Mouse (Mus musculus): ENCODE results near the gene Setdb1. TPM values are rescaled to one million over a fixed set of nuclear protein-coding genes. Genes with fewer than 3 reads are reported as not detected.
A peak's percentile ranks its signal among the peaks of the same experiment; 100 is the strongest.

Setdb1 gene
- total RNA-seq, 1 experiment from 2014 or later: 22.6 TPM

DNA sequence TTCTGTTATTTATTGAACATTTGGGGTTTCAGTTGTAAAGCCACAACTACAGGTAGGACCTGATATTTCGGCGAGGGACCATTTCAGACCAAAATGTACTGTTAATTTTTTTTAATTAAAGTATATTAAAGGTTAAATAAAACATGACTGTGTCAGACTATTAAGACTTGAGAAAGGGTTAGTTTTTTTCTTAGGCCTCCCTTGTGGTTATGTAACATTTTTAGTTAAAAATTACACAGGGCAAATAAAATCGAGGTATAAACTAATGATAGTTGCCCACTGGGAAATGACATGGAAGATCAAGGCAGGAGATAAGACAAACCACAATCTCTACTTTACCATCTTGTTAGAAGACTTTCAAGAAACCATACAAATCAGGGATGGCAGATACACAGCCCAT lies 33.6 kb downstream of the Setdb1 start:
- no peak for ATAC-seq (replicated peaks; ENCODE audit: insufficient number of reproducible peaks, low FRiP score, low TSS enrichment, poor library complexity, severe bottlenecking)

DNA sequence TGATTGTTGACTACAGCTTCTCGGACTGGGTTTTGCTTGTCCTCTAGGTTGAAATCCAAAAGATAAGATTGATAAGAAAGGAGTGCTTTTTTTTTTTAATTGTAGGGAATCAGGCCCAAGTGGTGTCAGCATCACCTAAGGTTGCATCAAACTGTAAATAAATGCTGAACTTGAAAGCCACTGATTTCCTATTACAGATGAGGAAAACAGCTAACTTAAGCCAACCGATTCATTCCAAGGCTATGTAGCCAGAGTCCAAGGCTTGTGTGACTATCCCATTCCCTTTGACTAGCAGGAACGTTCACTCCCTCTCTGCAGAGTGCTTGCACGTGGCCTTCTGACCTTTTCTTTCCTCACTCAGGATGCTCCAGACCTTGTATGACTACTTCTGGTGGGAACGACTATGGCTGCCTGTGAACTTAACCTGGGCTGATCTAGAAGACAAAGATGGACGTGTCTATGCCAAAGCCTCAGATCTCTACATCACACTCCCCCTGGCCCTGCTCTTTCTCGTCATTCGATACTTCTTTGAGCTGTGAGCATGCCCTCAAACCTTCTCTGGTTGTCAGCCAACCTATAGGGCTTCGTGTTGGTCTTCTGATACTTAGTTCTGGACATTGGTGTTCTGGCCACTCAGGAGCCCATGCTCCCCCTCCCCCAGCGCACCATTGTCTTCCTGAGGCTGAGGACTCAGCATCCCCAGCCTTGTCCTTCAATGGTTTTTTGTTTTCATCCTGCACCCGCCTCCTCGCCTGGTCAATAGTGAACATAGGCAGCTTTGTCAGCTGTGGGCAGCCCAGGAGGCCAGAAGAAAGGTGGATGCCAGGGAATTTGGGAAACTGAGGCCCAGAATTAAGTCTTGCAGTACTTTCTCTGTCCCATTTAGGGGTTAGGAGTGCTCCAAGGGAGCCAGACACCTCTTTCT lies 37.0 kb downstream of the Setdb1 start:
- no peak for ATAC-seq (replicated peaks; ENCODE audit: insufficient number of reproducible peaks, low FRiP score, low TSS enrichment, poor library complexity, severe bottlenecking)

DNA sequence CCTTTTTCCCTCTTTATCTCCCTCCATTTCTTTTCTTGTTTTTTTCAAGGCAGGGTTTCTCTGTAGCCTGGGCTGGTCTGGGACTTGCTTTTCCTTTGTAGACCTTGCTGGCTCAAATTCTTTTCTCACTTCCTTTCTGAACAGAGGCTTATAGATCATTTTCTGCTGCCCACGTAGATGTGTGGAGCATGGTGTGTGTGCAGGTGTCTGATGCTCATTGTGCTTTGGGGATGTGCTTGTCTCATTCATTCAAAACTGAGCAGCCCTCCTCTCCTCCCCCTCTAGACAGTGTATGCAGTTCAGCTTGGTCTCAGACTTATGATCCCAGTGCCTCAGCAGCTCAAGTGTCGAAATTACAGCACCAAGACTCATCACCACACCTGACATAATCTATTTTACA lies 37.9 kb downstream of the Setdb1 start:
- ATAC-seq (replicated peaks; ENCODE audit: insufficient number of reproducible peaks, low FRiP score, low TSS enrichment, poor library complexity, severe bottlenecking): no peak

DNA sequence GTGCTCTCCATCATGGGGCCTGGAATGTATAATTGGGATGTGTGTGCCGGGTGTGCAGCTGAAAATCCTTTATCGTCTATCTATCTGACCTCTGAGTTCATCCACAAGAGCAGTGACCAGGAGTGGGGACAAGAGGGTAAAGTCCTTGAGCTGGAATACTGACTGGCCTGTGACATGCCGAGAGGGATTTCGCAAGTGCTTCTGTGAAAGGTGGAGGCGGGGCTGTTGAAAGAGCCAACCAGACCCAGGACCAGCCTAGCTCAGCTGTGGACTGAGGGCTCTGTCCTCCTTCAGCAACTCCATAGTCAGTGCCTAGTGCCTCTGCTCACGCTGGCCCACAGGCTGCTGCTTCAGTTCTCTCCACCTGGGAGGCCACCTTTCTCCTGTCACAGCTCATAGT lies 38.5 kb downstream of the Setdb1 start:
- ATAC-seq (replicated peaks; ENCODE audit: insufficient number of reproducible peaks, low FRiP score, low TSS enrichment, poor library complexity, severe bottlenecking): no peak

DNA sequence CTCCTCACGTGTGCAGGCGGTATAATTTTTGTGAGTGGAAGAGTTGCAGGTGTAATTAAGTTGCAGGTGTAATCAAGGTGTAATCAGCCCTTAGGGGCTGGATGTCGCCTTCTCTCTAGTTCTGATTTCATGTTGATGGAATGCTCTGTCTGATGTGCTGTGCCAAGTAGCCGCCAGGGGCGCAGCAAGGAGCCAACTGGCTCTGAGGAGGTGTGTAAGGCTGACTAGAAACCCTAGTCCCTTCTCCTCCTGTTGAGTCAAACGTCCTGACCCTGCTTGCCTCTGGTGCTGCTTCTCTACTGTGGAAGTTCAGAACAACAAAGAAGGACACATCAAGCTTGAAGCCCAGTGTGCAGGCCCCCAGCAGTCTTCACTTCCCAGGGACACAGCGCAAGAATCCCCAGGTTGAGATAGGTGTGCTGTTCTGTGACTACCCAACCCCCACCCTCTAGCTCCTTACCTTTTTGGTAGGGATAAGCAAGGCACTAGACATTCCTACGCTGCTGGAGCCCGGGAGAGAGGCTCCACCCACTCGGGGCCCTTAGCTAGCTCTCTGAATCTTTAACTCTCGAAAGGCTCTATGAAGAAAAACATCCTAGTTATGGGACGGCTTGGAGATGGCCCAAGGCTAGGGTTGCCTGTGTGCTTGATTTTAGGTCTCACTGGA lies 39.5 kb downstream of the Setdb1 start:
- 0 out of 2 replicates have a peak, but pooled peaks have one; percentile 20 for ATAC-seq (replicated peaks; ENCODE audit: insufficient number of reproducible peaks, low FRiP score, low TSS enrichment, poor library complexity, severe bottlenecking)

DNA sequence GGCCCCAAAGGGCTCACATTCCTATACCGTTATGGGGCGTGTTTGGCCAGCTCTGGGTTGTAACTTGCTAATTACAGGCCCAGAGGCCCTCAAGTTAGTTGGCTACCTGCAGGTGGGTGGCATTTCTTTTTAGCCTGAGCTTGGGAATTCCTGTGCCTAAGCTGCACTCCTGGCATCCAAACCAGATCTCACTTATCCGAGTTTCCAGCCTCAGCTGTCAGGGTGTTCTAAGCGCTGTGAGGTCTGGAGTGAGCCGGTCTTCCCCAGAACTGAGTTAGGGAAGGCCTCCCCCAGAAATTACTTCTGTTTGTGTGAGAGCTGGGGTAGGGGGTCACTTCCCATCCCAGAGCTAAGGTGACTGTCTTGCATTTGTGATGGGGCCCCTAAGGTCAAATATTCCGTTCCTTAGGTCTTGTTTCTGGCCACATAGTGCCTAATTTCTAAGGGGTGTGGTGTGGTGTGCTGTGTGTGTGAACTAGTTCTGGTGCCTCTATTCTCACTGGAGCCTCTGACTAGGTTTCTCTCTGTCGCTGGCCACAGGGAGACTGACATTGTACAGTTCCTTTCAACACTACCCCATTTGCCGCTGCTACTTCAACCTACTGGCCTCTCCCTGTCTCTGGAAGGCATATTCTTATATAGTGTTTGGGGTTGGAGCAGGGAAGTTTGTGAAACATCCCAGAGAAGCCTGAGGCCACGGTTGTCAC lies 41.0 kb downstream of the Setdb1 start:
- no peak for ATAC-seq (replicated peaks; ENCODE audit: insufficient number of reproducible peaks, low FRiP score, low TSS enrichment, poor library complexity, severe bottlenecking)

DNA sequence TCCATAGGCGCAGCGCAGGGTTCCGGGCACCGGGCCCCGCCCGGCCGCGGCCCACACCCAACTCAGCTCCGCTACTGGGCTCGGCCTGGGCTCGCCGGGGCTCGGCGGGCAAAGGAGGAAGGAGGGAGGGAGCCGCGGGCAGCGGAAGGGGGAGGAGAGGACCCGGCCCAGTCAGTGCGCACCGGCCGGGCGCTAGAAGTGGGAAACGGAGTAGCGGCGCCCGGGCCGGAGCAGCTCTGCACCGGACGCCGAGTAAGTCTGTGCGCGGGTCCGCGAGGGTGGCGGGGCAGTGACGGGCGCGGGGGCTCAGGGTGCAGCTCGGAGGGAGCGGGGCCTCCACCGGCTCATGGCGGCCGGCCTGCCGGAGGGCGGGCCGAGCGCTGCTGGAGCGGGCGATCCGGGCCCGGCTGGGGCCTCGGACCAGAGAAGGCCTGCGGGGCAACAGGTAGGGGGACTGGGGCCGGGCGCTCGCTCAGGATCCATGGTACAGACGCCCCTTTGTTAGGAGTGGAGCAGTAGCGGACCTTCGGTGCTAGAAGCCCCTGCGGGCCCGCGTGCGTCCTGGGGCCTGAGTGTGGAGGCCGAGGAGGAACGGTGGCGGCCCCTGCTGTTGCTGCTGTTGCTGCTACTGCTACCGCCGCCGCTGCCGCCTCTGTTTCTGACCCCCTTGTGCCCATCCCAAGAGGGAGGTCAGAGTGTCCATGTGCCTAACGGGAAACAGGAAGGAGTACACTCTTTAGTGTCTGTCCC lies 41.7 kb downstream of the Setdb1 start:
- peak; percentile 66 for ATAC-seq (replicated peaks; ENCODE audit: insufficient number of reproducible peaks, low FRiP score, low TSS enrichment, poor library complexity, severe bottlenecking)

DNA sequence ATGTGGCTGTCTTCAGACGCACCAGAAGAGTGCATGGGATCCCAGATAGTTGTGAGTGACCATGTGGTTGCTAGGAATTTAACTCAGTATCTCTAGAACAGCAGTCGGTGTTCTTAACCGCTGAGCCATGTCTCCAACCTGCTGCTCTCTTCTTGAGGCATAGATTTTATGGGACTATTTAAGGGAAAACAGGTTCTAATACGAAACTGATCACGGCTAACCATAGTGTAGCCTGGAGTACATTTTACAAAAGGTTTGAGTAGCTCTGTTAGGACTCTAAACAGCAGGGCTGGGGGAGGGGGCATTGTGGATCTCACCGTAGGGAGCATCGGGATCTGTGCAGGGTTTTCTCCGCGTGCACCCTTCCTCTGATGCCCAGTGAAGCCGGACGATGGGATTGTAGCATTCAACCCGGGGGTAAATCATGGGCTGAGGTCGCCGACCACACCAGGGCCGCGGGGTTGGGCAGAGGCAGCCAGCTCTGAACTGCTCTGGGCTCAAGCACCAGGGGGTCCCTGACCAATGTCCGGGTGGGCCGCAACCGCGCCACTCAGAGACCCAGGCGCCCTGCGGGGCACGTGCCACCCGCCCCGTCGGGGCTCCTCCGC lies 42.4 kb downstream of the Setdb1 start, which contains the start of gene Cers2:
Gene Cers2 (plus strand): TSS at position 306 of the 608 bp plus-strand sequence.
- ATAC-seq (replicated peaks; ENCODE audit: insufficient number of reproducible peaks, low FRiP score, low TSS enrichment, poor library complexity, severe bottlenecking): no peak

DNA sequence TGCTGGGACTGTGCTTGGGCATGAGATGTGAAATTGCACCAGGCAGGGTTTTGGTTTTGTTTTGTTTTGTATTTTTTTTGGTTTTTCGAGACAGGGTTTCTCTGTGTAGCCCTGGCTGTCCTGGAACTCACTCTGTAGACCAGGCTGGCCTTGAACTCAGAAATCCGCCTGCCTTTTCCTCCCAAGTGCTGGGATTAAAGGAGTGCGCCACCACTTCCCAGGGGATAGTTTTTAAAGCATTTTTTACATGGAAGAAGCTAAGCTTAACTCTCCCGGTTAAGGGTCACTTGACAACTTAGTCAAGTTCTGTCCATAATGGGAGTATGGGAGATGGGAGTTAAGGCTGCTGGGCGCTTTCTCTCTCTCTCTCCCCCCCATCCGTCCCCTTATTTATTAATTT lies 42.9 kb downstream of the Setdb1 start:
- ATAC-seq (replicated peaks; ENCODE audit: insufficient number of reproducible peaks, low FRiP score, low TSS enrichment, poor library complexity, severe bottlenecking): no peak

DNA sequence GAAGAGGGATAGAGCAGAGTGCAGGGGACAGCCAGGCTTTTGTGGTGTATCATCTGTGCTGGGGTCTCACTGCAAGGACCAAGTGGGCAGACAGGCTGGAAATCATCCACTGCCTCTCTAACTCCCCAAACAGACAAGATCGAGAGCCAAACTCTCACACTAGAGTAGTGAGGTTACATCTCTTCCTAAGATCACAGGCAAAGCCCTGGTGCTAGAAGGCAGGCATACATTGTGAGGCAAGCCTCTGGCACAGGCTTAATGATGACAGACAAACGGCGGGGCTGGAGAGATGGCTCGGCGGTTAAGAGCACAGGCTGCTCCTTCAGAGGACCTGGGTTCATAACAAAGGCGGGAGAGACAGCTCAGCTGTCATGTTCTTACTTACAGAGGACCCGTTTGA lies 43.5 kb downstream of the Setdb1 start:
- no peak for ATAC-seq (replicated peaks; ENCODE audit: insufficient number of reproducible peaks, low FRiP score, low TSS enrichment, poor library complexity, severe bottlenecking)

DNA sequence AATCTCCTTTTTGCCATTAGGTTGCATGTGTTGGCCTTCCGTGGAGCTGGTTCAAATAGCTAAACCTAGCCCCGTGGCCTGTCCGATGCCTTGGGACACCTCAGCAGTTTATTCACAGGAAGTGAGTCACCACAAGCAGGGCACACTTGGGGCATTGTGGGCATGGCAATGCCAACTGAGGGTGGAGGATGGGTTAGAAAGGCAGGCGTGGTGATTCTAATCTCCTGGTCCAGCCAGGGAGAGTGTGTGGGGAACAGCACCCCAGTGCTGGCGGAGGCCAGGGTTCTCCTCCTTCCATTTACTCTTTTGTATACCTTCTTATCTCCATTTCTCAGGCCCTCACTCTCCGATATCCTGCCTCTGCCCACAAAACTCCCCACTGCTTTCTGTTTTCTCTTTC lies 44.4 kb downstream of the Setdb1 start:
- ATAC-seq (replicated peaks; ENCODE audit: insufficient number of reproducible peaks, low FRiP score, low TSS enrichment, poor library complexity, severe bottlenecking): peak; percentile 77

DNA sequence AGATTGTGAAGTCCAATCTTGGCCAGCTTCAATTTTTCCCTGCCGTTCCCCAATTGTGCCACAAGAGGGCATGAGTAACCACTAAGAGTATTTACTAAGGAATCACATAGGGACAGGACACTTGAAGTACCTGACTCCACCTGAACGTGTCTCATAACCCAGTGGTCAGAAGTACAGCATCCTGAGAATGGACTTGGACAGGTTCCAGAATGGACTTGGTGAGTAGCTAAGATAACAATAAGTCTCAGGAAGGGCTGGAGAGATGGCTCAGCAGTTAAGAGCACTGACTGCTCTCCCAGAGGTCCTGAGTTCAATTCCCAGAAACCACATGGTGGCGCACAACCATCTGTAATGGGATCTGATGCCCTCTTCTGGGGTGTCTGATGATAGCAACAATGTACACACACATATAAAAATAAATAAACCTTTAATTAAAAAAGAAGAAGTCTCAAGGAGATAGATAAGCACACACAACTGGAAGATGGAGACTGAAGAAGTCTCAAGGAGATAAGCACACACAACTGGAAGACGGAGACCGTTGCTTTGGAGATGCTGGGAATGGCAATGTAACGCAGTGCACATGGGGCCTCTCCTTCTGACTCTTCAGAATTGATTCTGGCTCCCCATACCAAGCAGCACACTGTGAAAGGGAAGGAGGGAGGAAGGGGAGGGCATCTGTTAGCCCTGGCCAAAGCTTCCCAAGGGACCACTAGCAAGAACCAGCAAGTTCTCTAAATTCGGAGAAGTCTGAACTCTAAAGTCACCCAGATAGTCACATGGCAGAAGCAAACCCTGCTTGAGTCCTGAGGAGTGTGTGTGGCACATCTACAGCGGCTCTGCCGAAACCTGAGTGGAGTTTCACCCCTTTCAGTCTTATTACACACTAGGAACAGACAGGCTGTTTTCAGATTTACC lies 45.8 kb downstream of the Setdb1 start:
- peak; percentile 21; the same call in 1 of the 2 replicates for ATAC-seq (replicated peaks; ENCODE audit: insufficient number of reproducible peaks, low FRiP score, low TSS enrichment, poor library complexity, severe bottlenecking)

DNA sequence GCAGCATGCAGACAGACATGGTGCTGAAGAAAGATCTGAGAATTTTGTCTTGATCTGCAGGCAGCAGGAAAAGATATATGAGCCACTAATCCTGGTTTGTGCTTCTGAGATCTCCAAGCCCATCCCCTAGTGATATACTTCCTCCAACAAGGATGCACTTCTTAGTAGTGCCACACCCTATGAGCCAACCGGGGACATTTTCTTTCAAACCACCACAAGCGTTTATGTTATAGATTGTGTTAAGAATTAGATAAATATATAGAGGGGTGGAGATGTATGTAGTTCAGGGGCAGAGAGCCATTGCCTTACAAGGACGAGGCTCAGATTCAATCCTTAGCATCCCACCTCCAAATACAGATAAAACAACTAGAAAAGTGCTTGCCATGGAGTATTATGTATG lies 46.5 kb downstream of the Setdb1 start:
- no peak for ATAC-seq (replicated peaks; ENCODE audit: insufficient number of reproducible peaks, low FRiP score, low TSS enrichment, poor library complexity, severe bottlenecking)

DNA sequence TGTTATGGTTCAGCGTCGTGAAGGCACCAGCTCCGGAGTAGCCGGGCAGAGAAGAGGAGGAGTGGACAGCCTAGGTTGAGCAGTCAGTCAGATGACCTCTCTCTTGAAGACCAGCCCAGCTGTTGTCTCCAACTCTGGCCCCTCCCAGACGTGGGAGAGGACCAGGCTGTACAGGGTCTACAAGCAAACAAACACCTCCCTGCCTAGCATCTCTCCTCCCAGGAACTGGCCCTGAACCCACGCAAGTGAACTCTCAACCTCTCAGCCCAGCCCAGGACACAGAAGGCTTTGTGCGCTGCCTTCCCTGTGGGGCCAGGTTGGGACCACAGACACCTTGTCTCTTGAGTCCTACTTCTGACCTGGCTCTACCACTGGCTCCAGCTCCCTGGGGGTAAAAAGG lies 49.9 kb downstream of the Setdb1 start, which contains the start of gene Anxa9:
Gene Anxa9 (minus strand): TSS at position 77 of the 400 bp plus-strand sequence.
- no peak for ATAC-seq (replicated peaks; ENCODE audit: insufficient number of reproducible peaks, low FRiP score, low TSS enrichment, poor library complexity, severe bottlenecking)

DNA sequence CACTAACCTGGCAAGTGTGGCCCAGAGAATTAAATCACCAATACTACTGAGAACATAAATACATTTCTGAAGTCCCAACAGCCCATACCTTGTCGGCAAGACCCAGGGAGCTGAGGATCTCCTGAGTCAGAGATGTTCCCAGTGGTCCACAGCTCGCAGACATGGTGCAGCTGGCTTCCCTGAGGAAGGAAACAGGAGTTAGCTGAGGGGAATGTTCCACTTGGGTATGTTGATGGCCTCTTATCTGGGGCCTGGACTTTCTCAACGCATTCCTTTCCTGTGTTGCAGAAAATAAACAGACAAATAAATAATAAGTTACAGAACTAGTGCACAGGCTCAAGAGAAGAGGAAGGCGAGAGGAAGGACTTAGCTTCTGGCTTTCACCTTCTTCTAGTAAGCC lies 50.8 kb downstream of the Setdb1 start:
- ATAC-seq (replicated peaks; ENCODE audit: insufficient number of reproducible peaks, low FRiP score, low TSS enrichment, poor library complexity, severe bottlenecking): no peak

DNA sequence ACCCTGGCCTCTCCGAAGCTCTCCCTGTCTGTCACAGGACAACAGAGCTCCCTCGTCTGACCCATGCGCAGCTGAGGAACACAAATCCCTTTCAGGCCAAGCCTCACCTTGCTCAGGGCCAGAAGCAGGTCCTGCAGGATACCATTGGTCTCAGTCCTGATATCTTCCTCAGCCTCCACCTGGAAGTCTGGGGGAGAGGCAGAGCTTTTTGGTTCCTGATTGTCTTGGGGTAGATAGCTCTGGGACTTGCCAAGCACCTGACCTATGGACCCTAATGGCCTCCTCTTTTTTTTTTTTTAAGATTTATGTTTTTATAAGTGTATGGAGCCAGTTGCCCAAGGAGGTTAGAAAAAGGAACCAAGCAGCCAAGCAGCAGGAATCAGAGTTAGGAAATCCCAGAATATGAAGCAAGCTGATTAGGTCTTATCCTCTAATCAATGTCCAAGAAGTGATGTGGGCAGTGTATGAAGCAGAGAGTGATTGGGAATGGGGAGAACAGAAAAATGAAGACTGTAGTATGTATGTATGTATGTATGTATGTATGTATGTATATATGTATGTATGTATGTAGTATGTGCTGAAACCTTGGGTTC lies 55.7 kb downstream of the Setdb1 start:
- no peak for ATAC-seq (replicated peaks; ENCODE audit: insufficient number of reproducible peaks, low FRiP score, low TSS enrichment, poor library complexity, severe bottlenecking)

DNA sequence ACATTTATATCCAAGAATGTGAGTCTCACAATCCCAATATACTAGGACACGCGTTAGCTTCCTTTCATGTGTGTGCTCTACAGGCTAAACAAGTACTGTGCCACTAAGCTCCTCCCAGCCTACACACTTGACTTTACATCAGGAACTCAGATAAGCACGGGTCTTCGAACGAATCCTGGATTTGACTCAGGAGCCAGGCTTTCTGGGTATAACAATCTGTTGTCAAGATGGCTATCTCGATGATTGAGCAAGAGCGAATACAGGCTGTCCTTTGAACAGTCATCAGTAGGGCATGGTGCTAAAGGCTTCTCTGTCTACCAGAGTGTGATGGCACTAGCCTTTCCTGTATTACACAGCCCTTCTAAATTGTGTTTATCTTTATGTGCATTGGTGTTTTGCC lies 59.0 kb downstream of the Setdb1 start:
- no peak for ATAC-seq (replicated peaks; ENCODE audit: insufficient number of reproducible peaks, low FRiP score, low TSS enrichment, poor library complexity, severe bottlenecking)

All from monocyte, adult 5-6 weeks (primary cell).